Comparison of ENCODE assay signal across 8 mouse cellular contexts in the genomic region with DNA sequence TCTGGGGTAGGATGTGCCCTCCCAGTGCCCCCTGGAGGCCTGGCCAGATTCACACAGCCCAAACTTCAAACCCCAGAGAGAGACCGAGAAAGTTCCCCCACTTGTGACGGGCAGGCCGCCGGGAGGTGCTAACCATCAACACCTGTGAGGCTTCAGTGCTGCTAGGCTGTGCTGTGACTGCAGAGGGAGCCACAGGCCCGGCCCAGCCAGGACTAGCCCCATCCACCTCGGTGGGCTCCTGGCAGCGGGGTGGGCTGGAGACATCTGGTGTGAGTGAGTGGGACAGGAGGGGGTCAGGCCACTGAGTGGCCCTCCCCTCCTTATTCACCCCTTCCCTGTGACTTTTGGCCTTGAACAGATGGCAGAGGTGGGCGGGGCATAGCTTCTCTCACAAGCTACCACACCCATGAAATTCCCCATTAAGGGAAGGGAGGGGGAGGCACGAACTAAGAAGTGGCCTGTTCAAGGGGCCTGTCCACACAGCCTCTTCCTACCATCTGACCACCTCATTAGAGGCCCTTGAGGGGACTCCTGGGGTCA.
DNase-seq lines count a peak whose midpoint lies in the region; ATAC-seq and TF ChIP-seq lines count a peak whose summit lies in the region.

No protein-coding gene starts in this region.

- H3K9me3 ChIP-seq in heart, embryonic 12.5 days (replicated peaks) = no peaks in the 10 kb centered on the region

- TF ChIP-seq POLR2A in cerebellum, adult 2 months (IDR thresholded peaks at IDR 0.05; ENCODE audit: borderline replicate concordance, insufficient read depth, low read length) = no peak

- H3K4me1 ChIP-seq in cerebellum, adult 2 months (ENCODE audit: control insufficient read depth, insufficient read depth, low read length) = peaks cover 41% of the 10 kb centered on the region
- peaks cover 51% of the 10 kb centered on the region for H3K4me1 ChIP-seq in heart, embryonic 12.5 days (replicated peaks)

- TF ChIP-seq CTCF in cerebellum, adult 2 months (IDR thresholded peaks at IDR 0.05; ENCODE audit: borderline replicate concordance, insufficient read depth, low read depth, low read length) = peak; percentile 67

- H3K27me3 ChIP-seq in cerebellum, adult 2 months (ENCODE audit: control insufficient read depth, insufficient read depth, low read length) = no peaks in the 10 kb centered on the region
- H3K27me3 ChIP-seq in heart, embryonic 12.5 days (replicated peaks) = peaks cover 8% of the 10 kb centered on the region
- H3K27me3 ChIP-seq in splenic B cell, adult 2 months (ENCODE audit: control insufficient read depth, insufficient read depth, low read length, poor library complexity, severe bottlenecking) = no peaks in the 10 kb centered on the region

- DNase-seq in cerebellum, adult 2 months = no peak
- DNase-seq in cerebellum, adult 11 months = no peak
- peak; percentile 94 for DNase-seq in embryo, embryonic 10 days (ENCODE audit: low spot score)
- DNase-seq in kidney, postnatal 10 days = peak; percentile 68
- DNase-seq in splenic B cell, adult 2 months (ENCODE audit: low read depth, low spot score) = peak; percentile 81
- no peak for DNase-seq in adrenal gland, postnatal 25 days

- no peaks in the 10 kb centered on the region for H3K36me3 ChIP-seq in heart, embryonic 12.5 days
- no peaks in the 10 kb centered on the region for H3K36me3 ChIP-seq in splenic B cell, adult 2 months (ENCODE audit: control insufficient read depth, insufficient read depth, low read length, poor library complexity, severe bottlenecking)

- H3K27ac ChIP-seq in cerebellum, adult 2 months (ENCODE audit: insufficient read depth, low read length) = no peak overlapping the region
- no peak overlapping the region for H3K27ac ChIP-seq in heart, embryonic 12.5 days (ENCODE audit: poor library complexity, severe bottlenecking)

- H3K9ac ChIP-seq in heart, embryonic 12.5 days = no peak overlapping the region

- H3K4me3 ChIP-seq in cerebellum, adult 2 months (replicated peaks; ENCODE audit: insufficient read depth, low read depth, low read length) = no peak overlapping the region
- H3K4me3 ChIP-seq in heart, embryonic 12.5 days = no peak overlapping the region

- WGBS in cerebellum, adult 2 months = 44% methylated on average over 9 of the region's 9 CpGs
- 15% methylated on average over 9 of the region's 9 CpGs for WGBS in heart, embryonic 12.5 days

- ATAC-seq in heart, embryonic 12.5 days (ENCODE audit: insufficient number of reproducible peaks, low FRiP score) = peak; percentile 43
- peak; percentile 61 for ATAC-seq in megakaryocyte progenitor cell, adult 5-6 weeks (replicated peaks; ENCODE audit: poor library complexity)

- H3K4me2 ChIP-seq in heart, embryonic 12.5 days = no peak overlapping the region

Comparison
In these comparisons a context has a peak if more than half of its experiments do, and no peak if none do; other contexts are left out.
1. DNase-seq: peak in embryo, embryonic 10 days (single experiment), kidney, postnatal 10 days (single experiment) and splenic B cell, adult 2 months (single experiment); none in cerebellum, adult 2 months (0 of 2), cerebellum, adult 11 months (single experiment) and adrenal gland, postnatal 25 days (single experiment).